Mouse (Mus musculus) hindbrain, postnatal 0 days (tissue): ENCODE measurements around the gene Ftl1. TPM values are rescaled to one million over a fixed set of nuclear protein-coding genes. Genes with fewer than 3 reads are reported as not detected.

Source experiments
- ATAC-seq: fragments of 200-750 bp; cut with Nextera tagmentation; 2 replicates; pipeline ENCODE4 v1.8.0; 2017; ENCODE audit warnings: mild to moderate bottlenecking, moderate TSS enrichment, moderate library complexity
- DNase-seq: peaks from one replicate; pipeline ENCODE4 v3.0.0-alpha.2; 2015; ENCODE audit warnings: low spot score
- H3K27ac ChIP-seq: fragments of 300-500 bp; sonication (generic); 2 replicates; pipeline ENCODE4 v1.5.1; 2014; ENCODE audit warnings: mild to moderate bottlenecking
- H3K27me3 ChIP-seq: fragments of 300-500 bp; sonication (generic); 2 replicates; pipeline ENCODE4 v1.6.1; 2014; ENCODE audit warnings: low read length, mixed read lengths; ENCODE audit not compliant: insufficient read depth
- H3K36me3 ChIP-seq: fragments of 300-500 bp; sonication (generic); 2 replicates; pipeline ENCODE4 v1.6.1; 2014; ENCODE audit warnings: low read length, mixed read lengths; ENCODE audit not compliant: insufficient read depth
- H3K4me1 ChIP-seq: fragments of 300-500 bp; sonication (generic); 2 replicates; pipeline ENCODE4 v1.6.1; 2014; ENCODE audit warnings: antibody characterized with exemption, low read length, mixed read lengths; ENCODE audit not compliant: insufficient read depth
- H3K4me2 ChIP-seq: fragments of 300-500 bp; sonication (generic); 2 replicates; pipeline ENCODE4 v1.6.1; 2014; ENCODE audit warnings: low read depth, mild to moderate bottlenecking, low read length, moderate library complexity, mixed read lengths
- H3K4me3 ChIP-seq: fragments of 300-500 bp; sonication (generic); 2 replicates; pipeline ENCODE4 v1.5.1; 2014; ENCODE audit warnings: low read length
- H3K9ac ChIP-seq: fragments of 300-500 bp; sonication (generic); replicated peaks from 2 replicates; pipeline ENCODE4 v1.6.1; 2014; ENCODE audit warnings: mild to moderate bottlenecking, low read length, moderate library complexity, mixed read lengths
- H3K9me3 ChIP-seq: fragments of 300-500 bp; sonication (generic); 2 replicates; pipeline ENCODE4 v1.6.1; 2016; ENCODE audit warnings: low read length, mixed read lengths
- CTCF ChIP-seq: IDR thresholded peaks from 2 replicates; pipeline ENCODE4 v1.5.1; 2016; ENCODE audit warnings: antibody characterized with exemption, control low read depth, low read depth
- WGBS: fragments of 180-500 bp; shearing (Covaris S2); extraction: QIAGEN DNeasy Blood & Tissue Kit; methylation state at CpG from one replicate; pipeline ENCODE4 v1.1.7; 2014; 5-methylcytosine and 5-hydroxymethylcytosine counted together
- polyA plus RNA-seq: library from polyadenylated mRNA; unstranded; fragments of >200 nt; fragmentation: Nextera tagmentation; extraction: Ambion mirVana; gene quantifications from 2 replicates; pipeline ENCODE4 v1.2.1, GENCODE M21; 2015
- total RNA-seq: library from RNA; depleted of rRNA; stranded (reverse); fragments of >200 nt; gene quantifications from 2 replicates; pipeline ENCODE4 v1.2.3, GENCODE M21; 2014

Gene Ftl1
- total and polyA plus RNA-seq, 2 experiments from 2014 or later = 2,255 to 4,668 TPM

- H3K27me3 ChIP-seq = no peaks in the 10 kb centered on the region
Observed at GRCm38 (mm10) chr7:45426556-45426955, 33.1 kb downstream of the Ftl1 start.

GRCm38 (mm10) chr7:45421194-45421593 lies 38.5 kb downstream of the Ftl1 start:
- H3K9me3 ChIP-seq = no peaks in the 10 kb centered on the region
- ATAC-seq (no peak), DNase-seq (no peak)
- H3K27ac ChIP-seq = no peak overlapping the region
- WGBS = 85% methylated on average over 14 of the region's 14 CpGs
- peaks cover 45% of the 10 kb centered on the region for H3K36me3 ChIP-seq
- TF ChIP-seq CTCF = no peak
- peaks cover 15% of the 10 kb centered on the region for H3K27me3 ChIP-seq
- no peaks in the 10 kb centered on the region for H3K4me1 ChIP-seq
- H3K4me3 ChIP-seq = no peak overlapping the region
- H3K9ac ChIP-seq = no peak overlapping the region
- no peak overlapping the region for H3K4me2 ChIP-seq

More at GRCm38 (mm10) chr7:45426556-45426955, 33.1 kb downstream of the Ftl1 start:
- no peak overlapping the region for H3K9ac ChIP-seq
- 90% methylated on average over 8 of the region's 8 CpGs for WGBS
- TF ChIP-seq CTCF = no peak
- H3K4me2 ChIP-seq = no peak overlapping the region
- H3K9me3 ChIP-seq = no peaks in the 10 kb centered on the region
- H3K4me1 ChIP-seq = no peaks in the 10 kb centered on the region
- H3K36me3 ChIP-seq = peaks cover 74% of the 10 kb centered on the region
- ATAC-seq = no peak
- no peak overlapping the region for H3K4me3 ChIP-seq
- no peak for DNase-seq
- no peak overlapping the region for H3K27ac ChIP-seq

DNA sequence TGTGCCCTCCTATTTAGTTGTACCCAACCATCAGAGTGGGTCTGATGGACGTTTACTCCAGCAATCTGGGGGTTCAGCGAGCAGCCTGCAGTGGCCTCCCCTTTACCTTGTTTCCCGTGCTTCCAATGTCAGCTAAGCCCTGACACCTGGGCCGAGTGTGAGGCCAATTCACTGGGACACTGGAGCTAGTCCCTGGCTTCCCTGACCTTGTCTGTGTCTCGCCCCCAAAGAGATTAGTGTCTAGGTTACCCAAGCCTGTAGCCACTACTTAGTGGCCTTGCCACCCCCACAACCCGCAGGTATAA lies 39.1 kb downstream of the Ftl1 start, which contains the start of gene Lhb:
TSS of gene Lhb (plus strand) at position 206 of the 305 bp plus-strand sequence.
- Histone ChIP-seq H3K27ac (no peak within 1 kb of the TSS), H3K9me3 (no peaks in the 10 kb centered on the region), H3K27me3 (peaks cover 20% of the 10 kb centered on the region), H3K4me2 (no peak within 1 kb of the TSS), H3K9ac (no peak within 1 kb of the TSS), H3K36me3 (peaks cover 45% of the 10 kb centered on the region), H3K4me3 (no peak within 1 kb of the TSS), H3K4me1 (no peaks in the 10 kb centered on the region)
- TF ChIP-seq CTCF = no peak
- 66% methylated on average over 6 of the region's 6 CpGs for WGBS
- ATAC-seq (no peak), DNase-seq (no peak)

- no peak overlapping the region for H3K4me3 ChIP-seq
- 17% methylated on average over 27 of the region's 27 CpGs for WGBS
- H3K4me2 ChIP-seq = no peak overlapping the region
- no peak for DNase-seq
- H3K9ac ChIP-seq = no peak overlapping the region
- peaks cover 40% of the 10 kb centered on the region for H3K36me3 ChIP-seq
- no peak overlapping the region for H3K27ac ChIP-seq
- no peaks in the 10 kb centered on the region for H3K4me1 ChIP-seq
- no peaks in the 10 kb centered on the region for H3K9me3 ChIP-seq
- TF ChIP-seq CTCF = no peak
- H3K27me3 ChIP-seq = peaks cover 25% of the 10 kb centered on the region
- no peak for ATAC-seq
Observed at GRCm38 (mm10) chr7:45419859-45420614, 39.6 kb downstream of the Ftl1 start.

DNA sequence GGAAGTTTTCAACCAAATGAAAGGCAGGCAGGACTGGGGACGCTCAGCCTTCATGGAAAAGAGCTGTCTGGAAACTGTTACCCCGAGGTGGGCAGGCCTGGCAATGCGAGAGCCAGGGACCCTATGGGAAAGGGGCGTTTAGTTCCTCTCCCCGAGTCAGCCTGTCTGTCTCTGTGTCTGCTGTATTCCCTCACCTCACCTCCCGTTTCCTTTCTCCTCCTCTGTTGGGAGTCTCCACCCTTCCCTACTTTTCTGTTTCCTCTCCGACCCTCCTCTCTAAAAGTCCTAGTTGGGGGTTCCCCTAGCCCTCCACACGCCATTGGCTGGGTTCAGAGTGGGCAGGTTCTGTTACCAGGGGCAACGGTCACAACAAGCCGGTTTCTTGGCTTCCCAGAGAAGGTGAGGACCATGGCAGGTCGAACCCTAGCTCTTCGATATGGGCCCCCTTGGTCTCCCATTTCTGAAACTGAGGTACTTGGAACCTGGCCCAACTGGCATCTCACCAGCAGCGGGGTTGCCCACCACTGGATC lies 41.7 kb downstream of the Ftl1 start:
- no peak for ATAC-seq
- no peaks in the 10 kb centered on the region for H3K9me3 ChIP-seq
- whole genome bisulfite sequencing = 10% methylated on average over 13 of the region's 13 CpGs
- DNase-seq = no peak
- H3K4me3 ChIP-seq = no peak overlapping the region
- no peak overlapping the region for H3K27ac ChIP-seq
- H3K36me3 ChIP-seq = peaks cover 21% of the 10 kb centered on the region
- no peak overlapping the region for H3K4me2 ChIP-seq
- peaks cover 45% of the 10 kb centered on the region for H3K27me3 ChIP-seq
- no peak overlapping the region for H3K9ac ChIP-seq
- peaks cover 10% of the 10 kb centered on the region for H3K4me1 ChIP-seq
- TF ChIP-seq CTCF = no peak

DNA sequence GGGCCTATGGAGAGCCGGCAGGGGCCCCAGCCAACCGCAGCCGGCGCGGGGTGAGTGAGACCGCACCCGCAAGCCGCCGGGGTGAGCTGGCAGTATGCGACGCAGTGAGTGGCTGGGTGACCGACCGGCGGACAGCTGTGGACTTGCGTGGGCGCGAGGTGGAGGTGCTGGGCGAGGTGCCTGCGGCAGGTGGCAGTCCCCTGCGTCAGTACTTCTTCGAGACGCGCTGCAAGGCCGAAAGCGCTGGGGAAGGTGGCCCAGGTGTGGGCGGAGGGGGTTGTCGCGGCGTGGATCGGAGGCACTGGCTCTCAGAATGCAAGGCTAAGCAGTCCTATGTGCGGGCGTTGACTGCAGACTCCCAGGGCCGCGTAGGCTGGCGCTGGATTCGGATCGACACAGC lies 44.0 kb downstream of the Ftl1 start:
- TF ChIP-seq CTCF = no peak
- Histone ChIP-seq H3K27ac (no peak overlapping the region), H3K9ac (no peak overlapping the region), H3K4me2 (peak overlapping the region; percentile 1; the same call in 1 of the 2 replicates), H3K4me3 (peak overlapping the region; percentile 10; the same call in 1 of the 2 replicates), H3K36me3 (no peaks in the 10 kb centered on the region), H3K9me3 (no peaks in the 10 kb centered on the region), H3K27me3 (peaks cover 59% of the 10 kb centered on the region), H3K4me1 (peaks cover 10% of the 10 kb centered on the region)
- WGBS = 14% methylated on average over 37 of the region's 37 CpGs
- DNase-seq (no peak), ATAC-seq (no peak)

GRCm38 (mm10) chr7:45414740-45415224 lies 44.9 kb downstream of the Ftl1 start:
- peaks cover 62% of the 10 kb centered on the region for H3K27me3 ChIP-seq
- TF ChIP-seq CTCF = no peak
- H3K4me2 ChIP-seq = no peak overlapping the region
- H3K9me3 ChIP-seq = no peaks in the 10 kb centered on the region
- peaks cover 10% of the 10 kb centered on the region for H3K4me1 ChIP-seq
- no peak for ATAC-seq
- H3K27ac ChIP-seq = no peak overlapping the region
- H3K9ac ChIP-seq = no peak overlapping the region
- no peak for DNase-seq
- WGBS = 44% methylated on average over 12 of the region's 12 CpGs
- H3K4me3 ChIP-seq = no peak overlapping the region
- no peaks in the 10 kb centered on the region for H3K36me3 ChIP-seq
